ENCODE assay signal across 13 mouse cellular contexts in genomic region chr6:34412023-34412422, GRCm38 (mm10). TPM values are rescaled to one million over a fixed set of nuclear protein-coding genes. Genes with fewer than 3 reads are reported as not detected.
A peak's percentile ranks its signal among the peaks of the same experiment; 100 is the strongest.
DNase-seq lines count a peak whose midpoint lies in the region; ATAC-seq and TF ChIP-seq lines count a peak whose summit lies in the region.
"Had no signal": no experiment of that assay in that cellular context is flagged by ENCODE, and none has a peak within 500 bp of the region (broad histone marks: within the 10 kb centered on the region; RNA-seq: fewer than 3 reads in every experiment).

Akr1b7 (plus strand) TSS chr6:34412334.

- H3K4me2 ChIP-seq in CH12.LX (ENCODE audit: insufficient read depth, low read depth, poor library complexity, severe bottlenecking): peak within 1 kb of the TSS; percentile 55
- H3K4me2 ChIP-seq: embryonic facial prominence, embryonic 15.5 days; hindbrain, embryonic 13.5 days; neural tube, embryonic 15.5 days had no signal

- H3K36me3 ChIP-seq in CH12.LX (replicated peaks in 1 of 2; ENCODE audit: control insufficient read depth in 1 of 2, insufficient read depth in 1 of 2, low read length in 1 of 2): no peaks in the 10 kb centered on the region
- no peaks in the 10 kb centered on the region for H3K36me3 ChIP-seq in thymus, adult 2 months (ENCODE audit: control insufficient read depth, insufficient read depth, low read length)
- H3K36me3 ChIP-seq: embryonic facial prominence, embryonic 15.5 days; hindbrain, embryonic 13.5 days; neural tube, embryonic 15.5 days had no signal

- in situ Hi-C loops in CH12.LX (cut with MboI; ENCODE audit: low pct_ligation_motif_present, low pct_unique_long_range_greater_than_20kb, low sequenced_read_pairs): no loop called here

- no peaks in the 10 kb centered on the region for H3K27me3 ChIP-seq in CH12.LX (replicated peaks)
- no peaks in the 10 kb centered on the region for H3K27me3 ChIP-seq in thymus, adult 2 months (ENCODE audit: control insufficient read depth, insufficient read depth, low read length)
- H3K27me3 ChIP-seq: embryonic facial prominence, embryonic 15.5 days; hindbrain, embryonic 13.5 days; neural tube, embryonic 15.5 days had no signal

- no peaks in the 10 kb centered on the region for H3K79me2 ChIP-seq in CH12.LX (replicated peaks; ENCODE audit: control insufficient read depth, extremely low read depth, insufficient read depth, poor library complexity, severe bottlenecking)

- TF ChIP-seq EP300 in CH12.LX (IDR thresholded peaks at IDR 0.05; ENCODE audit: low read length): no peak

- WGBS in thymus, adult 2 months: 75% methylated on average over 6 of the region's 6 CpGs

- dilution Hi-C loops in CH12.LX (cut with MboI; ENCODE audit: extremely low pct_ligation_motif_present, extremely low pct_unique_long_range_greater_than_20kb, low sequenced_read_pairs): no loop called here

- TF ChIP-seq POLR2A in CH12.LX (IDR thresholded peaks at IDR 0.05; ENCODE audit: low read depth, low read length): no peak
- TF ChIP-seq POLR2A in thymus, adult 2 months (IDR thresholded peaks at IDR 0.05; ENCODE audit: control insufficient read depth, extremely low read depth, insufficient read depth, low read length, poor library complexity): no peak

- intact Hi-C loops in heart, postnatal 14 days (cut with DNase I): no loop called here

- TF ChIP-seq CTCF in CH12.LX (conservative IDR thresholded peaks at IDR 0.05 in 1 of 2, IDR thresholded peaks at IDR 0.05 in 1 of 2; ENCODE audit: low read depth in 2 of 2, low read length in 2 of 2): no peak
- TF ChIP-seq CTCF in thymus, adult 2 months (IDR thresholded peaks at IDR 0.05; ENCODE audit: borderline replicate concordance, control insufficient read depth, extremely low read depth, insufficient read depth, low read length, poor library complexity): no peak

- peak; percentile 78 for ATAC-seq in common myeloid progenitor, adult 5-6 weeks (replicated peaks; ENCODE audit: low read depth, poor library complexity, severe bottlenecking)

- peaks cover 0 to 8% of the 10 kb centered on the region in 2 experiments; a peak in 2 of 4 replicates for H3K4me1 ChIP-seq in CH12.LX (ENCODE audit: control insufficient read depth in 1 of 2, insufficient read depth in 2 of 2)
- no peaks in the 10 kb centered on the region for H3K4me1 ChIP-seq in thymus, adult 2 months (replicated peaks; ENCODE audit: control insufficient read depth, insufficient read depth, low read length)
- H3K4me1 ChIP-seq: embryonic facial prominence, embryonic 15.5 days; hindbrain, embryonic 13.5 days; neural tube, embryonic 15.5 days had no signal

- peak within 1 kb of the TSS in 1 of 3 experiments; percentile 8 for H3K4me3 ChIP-seq in CH12.LX (replicated peaks in 1 of 3; ENCODE audit: low read depth in 2 of 3, low read length in 2 of 3, poor library complexity in 1 of 3)
- no peak within 1 kb of the TSS for H3K4me3 ChIP-seq in thymus, adult 2 months (ENCODE audit: control insufficient read depth, insufficient read depth, low read length)
- H3K4me3 ChIP-seq: embryonic facial prominence, embryonic 15.5 days; hindbrain, embryonic 13.5 days; megakaryocyte, embryonic 14.5 days; neural tube, embryonic 15.5 days had no signal

- peak; percentile 29 for DNase-seq in heart, postnatal 4 days
- DNase-seq in heart, postnatal 14 days: no peak
- no peak for DNase-seq in CH12.LX (ENCODE audit: extremely low read depth)
- DNase-seq in kidney, postnatal 36 days: peak; percentile 16 to 47
- no peak for DNase-seq in thymus, adult 2 months
- DNase-seq in B cell, adult 2 months: no peak
- no peak for DNase-seq in yolk sac, embryonic 10.5 days (ENCODE audit: low spot score)
- DNase-seq: cerebellum, adult 9-10 months had no signal

- no peak within 1 kb of the TSS for H3K27ac ChIP-seq in CH12.LX (ENCODE audit: insufficient read depth, low read depth)
- no peak within 1 kb of the TSS for H3K27ac ChIP-seq in thymus, adult 2 months (ENCODE audit: control insufficient read depth, insufficient read depth, low read length)
- H3K27ac ChIP-seq: embryonic facial prominence, embryonic 15.5 days; hindbrain, embryonic 13.5 days; neural tube, embryonic 15.5 days had no signal

- peak within 1 kb of the TSS; percentile 71 for H3K9ac ChIP-seq in CH12.LX (ENCODE audit: insufficient read depth, low read depth)
- H3K9ac ChIP-seq: embryonic facial prominence, embryonic 15.5 days; hindbrain, embryonic 13.5 days; neural tube, embryonic 15.5 days had no signal

- peaks cover 3% of the 10 kb centered on the region for H3K9me3 ChIP-seq in CH12.LX (replicated peaks; ENCODE audit: low read length)
- H3K9me3 ChIP-seq: embryonic facial prominence, embryonic 15.5 days; hindbrain, embryonic 13.5 days; neural tube, embryonic 15.5 days had no signal

- no peak for TF ChIP-seq RAD21 in CH12.LX (IDR thresholded peaks at IDR 0.05; ENCODE audit: low read depth, low read length)

TF ChIP-seq in CH12.LX, 34 proteins besides CTCF, POLR2A, EP300 and RAD21:
- TF ChIP-seq BHLHE40 (IDR thresholded peaks at IDR 0.05; ENCODE audit: low read depth, low read length): no peak
- no peak for TF ChIP-seq GABPA (IDR thresholded peaks at IDR 0.05; ENCODE audit: insufficient replicate concordance, low read depth, low read length)
- no peak for TF ChIP-seq SMC3 (IDR thresholded peaks at IDR 0.05; ENCODE audit: low read depth, low read length)
- no peak for TF ChIP-seq TBP (conservative IDR thresholded peaks at IDR 0.05; ENCODE audit: low read depth, low read length)
- TF ChIP-seq MYC (IDR thresholded peaks at IDR 0.05; ENCODE audit: low read depth, low read length): no peak
- TF ChIP-seq ZC3H11A (IDR thresholded peaks at IDR 0.05; ENCODE audit: low read depth, low read length): no peak
- no peak for TF ChIP-seq MAFK (IDR thresholded peaks at IDR 0.05; ENCODE audit: insufficient replicate concordance, low read length)
- TF ChIP-seq JUN (IDR thresholded peaks at IDR 0.05; ENCODE audit: insufficient read depth, low read depth, low read length): no peak
- TF ChIP-seq CHD2 (IDR thresholded peaks at IDR 0.05; ENCODE audit: low read length): no peak
- TF ChIP-seq ELF1 (IDR thresholded peaks at IDR 0.05; ENCODE audit: low read depth, low read length): no peak
- TF ChIP-seq NELFE (IDR thresholded peaks at IDR 0.05; ENCODE audit: low read depth, low read length): no peak
- TF ChIP-seq POLR2AphosphoS2 (IDR thresholded peaks at IDR 0.05; ENCODE audit: low read depth, low read length): no peak
- no peak for TF ChIP-seq RCOR1 (conservative IDR thresholded peaks at IDR 0.05; ENCODE audit: low read depth, low read length)

RNA-seq across cellular contexts. Expression of gene Akr1b7, which starts in this region (rescaled TPM):
- not detected for total RNA-seq in heart, postnatal 4 days (2021)
- not detected for total RNA-seq in heart, postnatal 14 days (2021)
- total RNA-seq in CH12.LX (2012; rRNA removed) (0.08 TPM in 2 replicates), CH12.LX (2014; rRNA removed) (not detected in 2 replicates)
- polyA plus RNA-seq in CH12.LX (2012; ENCODE audit: insufficient read length, low read depth): not detected in 2 replicates
- total RNA-seq in common myeloid progenitor, adult 5-6 weeks (2017): not detected in 2 replicates
- polyA plus RNA-seq in thymus, adult 2 months (2012; rRNA removed): 0.24 and 0.26 TPM in 2 replicates
- polyA plus RNA-seq: embryonic facial prominence, embryonic 15.5 days; hindbrain, embryonic 13.5 days had no signal

Comparison
In these comparisons a context has a peak if more than half of its experiments do, and no peak if none do; other contexts are left out.
1. Peak in DNase-seq in heart, postnatal 4 days; RNA of the gene not detected or under 1 TPM.
2. Peak in ATAC-seq in common myeloid progenitor, adult 5-6 weeks; RNA of the gene not detected or under 1 TPM.
3. DNase-seq: peak in kidney, postnatal 36 days (2 of 2); none in heart, postnatal 14 days (0 of 2), CH12.LX (single experiment), thymus, adult 2 months (single experiment), B cell, adult 2 months (0 of 2) and yolk sac, embryonic 10.5 days (single experiment).